Mouse (Mus musculus) heart, adult 9 months (tissue): ENCODE results near the gene Grip1.

ENCODE experiments used
- DNase-seq, 2 experiments: peaks; one replicate each; pipeline ENCODE4 v3.0.0; 2022; ENCODE audit warnings: low spot score in 2 of 2

Gene Grip1

DNA sequence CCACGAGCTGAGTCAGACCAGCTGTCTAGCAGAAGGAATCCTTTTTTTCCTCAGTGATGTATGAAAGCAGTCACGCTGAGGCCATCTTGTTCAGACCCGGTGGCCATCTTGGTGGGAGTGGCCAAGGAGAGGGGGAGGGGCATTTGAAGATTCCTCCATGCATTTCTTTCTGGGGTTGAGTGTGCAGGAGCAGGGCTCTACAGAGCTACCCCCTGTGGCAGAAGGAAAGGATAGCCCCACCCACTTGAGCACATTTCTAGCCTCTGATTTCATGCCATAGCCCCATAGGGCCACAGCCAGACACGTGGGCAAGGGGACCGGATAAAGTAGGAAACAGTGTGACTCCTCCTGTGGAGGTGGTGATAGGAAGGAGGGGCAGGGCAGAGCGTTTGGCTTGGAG, 481.6 kb downstream of the Grip1 start:
- DNase-seq = no peak

DNA sequence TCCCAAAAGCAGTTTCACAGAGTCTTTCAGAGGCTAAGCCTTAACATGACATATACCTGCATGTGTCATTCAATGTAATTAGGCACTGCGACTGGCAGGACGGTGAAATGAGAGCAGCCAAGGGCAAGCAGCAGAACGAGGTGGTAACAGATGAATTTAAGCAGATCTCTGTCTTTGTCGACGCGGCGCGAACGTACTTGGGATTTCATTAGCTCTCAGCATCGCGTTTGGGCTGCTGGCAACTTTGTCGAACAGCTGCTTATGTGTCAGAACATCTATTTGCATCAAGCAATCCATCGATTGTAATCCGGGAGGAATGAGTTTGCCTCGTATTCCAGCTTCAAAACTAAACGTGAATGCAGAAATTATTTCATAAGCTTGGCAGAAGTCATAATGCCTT, 483.9 kb downstream of the Grip1 start:
- no peak for DNase-seq

DNA sequence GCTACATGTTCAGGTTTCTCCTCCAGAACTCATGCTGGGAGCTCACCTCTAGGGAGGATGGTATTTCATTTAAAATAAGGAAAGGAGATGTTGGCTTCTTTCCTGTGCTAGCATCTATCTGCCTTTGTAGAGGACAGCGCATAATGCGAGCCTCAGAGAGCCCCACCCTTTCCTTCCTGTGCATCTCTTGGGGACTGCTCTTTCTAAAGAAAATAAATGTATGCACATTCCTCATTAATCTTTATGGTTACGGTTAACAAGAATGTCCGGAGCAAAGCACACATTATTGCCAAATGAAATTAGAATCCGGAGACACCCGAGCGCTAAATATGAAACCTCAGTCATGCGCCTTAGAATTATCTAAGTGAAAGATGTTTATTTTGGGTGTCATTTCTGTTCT, 490.3 kb downstream of the Grip1 start:
- no peak for DNase-seq

DNA sequence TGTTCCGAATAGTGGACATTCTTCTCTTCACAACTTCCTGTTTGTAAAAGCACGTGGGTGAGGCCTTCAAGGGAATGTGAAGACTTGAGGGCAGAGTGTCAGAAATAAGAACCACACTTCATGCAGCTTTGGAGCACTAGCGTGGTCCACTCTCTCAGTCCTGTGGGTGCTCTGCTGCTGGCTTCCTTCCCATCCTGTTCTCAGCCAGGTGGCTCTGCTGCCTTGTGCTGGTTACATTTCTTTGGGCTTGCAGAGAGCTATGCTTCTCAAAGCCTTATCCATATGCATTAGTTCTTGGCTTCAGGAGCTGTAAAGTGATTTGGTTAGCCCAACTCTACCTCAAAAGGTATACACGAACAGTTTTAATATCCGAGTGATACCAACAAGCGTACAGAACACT, 497.8 kb downstream of the Grip1 start:
- DNase-seq = no peak

DNA sequence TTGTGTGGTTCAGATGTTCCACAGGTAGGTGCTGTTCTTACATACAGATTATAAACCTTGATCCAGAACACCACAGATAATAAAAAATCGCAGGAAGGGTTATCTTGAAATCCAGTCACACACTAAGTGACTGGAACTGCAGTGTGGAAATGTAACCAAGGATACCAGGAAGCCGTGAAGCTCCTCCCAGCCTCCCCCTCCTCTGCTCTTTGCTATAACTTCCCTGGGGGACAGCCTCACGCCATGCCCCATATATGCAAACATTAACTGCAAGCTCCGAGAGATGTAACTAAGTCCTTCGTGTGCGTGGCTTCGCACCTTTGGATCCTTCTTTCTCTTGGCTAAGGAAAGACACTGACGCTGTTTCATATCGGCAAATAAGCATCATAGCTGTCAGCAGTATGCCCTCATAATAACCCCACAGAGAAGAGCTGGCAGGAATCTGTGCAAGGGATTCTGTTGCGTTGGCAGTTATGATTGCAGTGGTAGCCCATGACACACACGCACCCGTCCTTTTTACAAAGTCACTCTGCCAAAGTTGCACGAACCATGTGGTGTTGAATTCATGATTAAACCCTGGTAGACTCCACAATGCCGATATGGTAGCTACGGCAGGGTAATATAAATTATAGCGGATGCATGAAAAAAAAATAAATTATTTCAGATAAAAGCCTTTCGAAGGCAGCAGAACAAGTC, 503.8 kb downstream of the Grip1 start:
- DNase-seq = no peak

DNA sequence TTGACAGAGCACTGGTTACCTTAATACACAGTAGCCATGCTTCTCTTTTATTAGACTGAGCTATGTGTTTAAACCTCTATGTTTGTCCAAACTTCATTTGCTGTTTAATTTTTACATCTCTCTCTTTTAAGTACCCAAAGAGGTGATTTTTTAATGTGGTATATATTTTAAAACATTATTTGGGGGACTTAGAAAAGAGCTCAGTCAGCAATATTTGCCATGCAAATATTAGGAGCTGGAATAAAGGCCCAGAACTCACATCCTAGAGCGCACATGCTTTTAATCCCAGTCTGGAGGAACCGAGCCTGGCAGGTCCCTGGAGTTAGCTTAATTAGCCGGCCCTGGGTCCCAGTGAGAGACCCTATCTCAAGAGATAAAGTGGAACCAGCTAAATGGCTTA, 507.3 kb downstream of the Grip1 start:
- DNase-seq = no peak

DNA sequence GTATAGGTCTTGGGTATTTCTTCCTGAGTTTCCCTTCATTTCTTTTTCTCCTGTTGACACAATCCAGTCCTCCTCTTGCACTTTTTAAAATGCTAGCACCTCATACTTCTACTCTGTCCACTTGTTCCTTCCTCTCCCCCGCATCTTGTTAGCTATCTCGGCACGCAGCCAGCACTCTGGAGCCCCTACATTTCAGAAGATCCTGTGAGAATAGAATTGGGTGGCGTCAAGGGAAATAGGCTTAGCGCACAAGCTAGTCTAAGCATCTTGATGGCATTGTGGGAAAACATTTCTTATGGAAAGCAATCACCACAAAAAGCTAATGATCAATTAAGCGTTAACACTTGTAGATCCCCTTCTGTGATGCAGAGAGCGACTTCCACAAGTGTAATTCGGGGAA, 512.7 kb downstream of the Grip1 start:
- no peak for DNase-seq

DNA sequence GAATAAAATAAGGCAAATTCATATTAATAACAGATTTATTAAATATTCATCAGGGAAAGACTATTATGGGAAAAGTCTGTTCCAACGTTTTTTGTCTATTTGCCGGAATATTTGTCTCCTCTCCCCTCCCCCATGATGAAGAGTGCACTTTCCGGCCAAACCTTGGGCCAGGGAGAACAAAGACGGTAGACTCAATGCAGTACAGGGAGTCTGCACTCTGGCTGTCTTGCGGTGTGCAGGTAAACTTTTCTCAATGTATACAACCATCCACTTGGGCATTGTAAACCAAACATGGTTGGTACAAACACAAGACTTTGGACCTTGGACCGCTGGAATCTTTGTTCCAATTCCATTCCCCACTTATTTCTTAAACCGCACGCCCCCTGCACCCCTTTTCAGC, 525.8 kb downstream of the Grip1 start:
- no peak for DNase-seq

DNA sequence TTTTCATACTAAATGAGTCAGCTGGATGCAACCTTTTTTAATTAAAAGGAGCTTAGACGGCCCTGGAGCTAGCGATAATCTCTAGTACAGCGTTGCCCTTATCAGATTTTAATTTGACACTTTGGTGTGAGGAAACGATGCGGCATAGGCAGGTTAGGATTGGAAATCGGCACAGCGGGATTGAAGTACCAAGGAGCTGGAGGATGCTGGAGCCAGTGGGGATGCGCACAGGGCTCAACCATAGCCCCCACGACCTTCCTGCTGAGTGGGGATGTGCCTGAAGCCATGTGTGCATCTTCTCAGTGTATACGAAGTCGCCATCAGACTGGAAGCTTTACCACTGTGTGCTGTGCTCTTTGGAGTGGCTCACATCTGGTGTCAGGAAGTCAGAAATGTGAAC, 526.4 kb downstream of the Grip1 start:
- no peak for DNase-seq

DNA sequence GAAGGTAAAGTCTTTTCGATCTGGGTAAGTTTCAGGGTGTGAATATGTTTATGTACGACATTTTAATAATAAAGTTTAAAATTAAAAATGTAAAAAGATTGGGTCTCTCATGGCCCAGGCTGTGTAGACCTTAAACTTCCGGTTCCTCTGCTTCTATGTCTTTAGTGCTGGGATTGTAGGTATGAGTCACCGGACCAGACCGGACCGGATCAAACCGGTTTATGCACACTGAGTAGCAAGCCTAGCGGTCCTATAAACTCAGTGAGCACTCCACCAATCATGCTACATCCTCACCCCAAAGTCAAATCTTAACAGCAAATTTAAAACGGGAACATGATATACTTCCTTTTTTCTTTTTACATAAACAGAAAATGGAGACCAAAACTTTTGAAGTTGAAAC, 530.7 kb downstream of the Grip1 start:
- DNase-seq = no peak

DNA sequence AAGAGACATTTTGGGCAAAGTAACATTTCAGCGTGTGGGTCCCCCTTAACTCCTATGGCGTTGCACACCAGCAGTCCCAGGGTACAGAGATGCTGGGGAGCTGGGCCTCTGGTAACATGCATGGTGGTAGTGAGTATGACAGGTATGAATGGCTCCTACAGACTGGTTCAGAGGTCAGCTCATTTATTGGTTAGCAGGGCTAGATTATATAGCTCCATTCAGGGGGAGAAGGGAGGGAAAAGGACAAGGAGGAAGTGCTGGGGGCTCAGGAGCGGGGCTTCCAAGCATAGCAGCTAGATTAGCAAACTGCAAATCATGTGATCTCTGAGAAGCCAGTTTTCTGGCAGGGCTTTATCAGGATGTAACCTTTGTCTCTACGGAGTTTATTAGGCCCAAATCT, 544.8 kb downstream of the Grip1 start:
- DNase-seq = no peak

DNA sequence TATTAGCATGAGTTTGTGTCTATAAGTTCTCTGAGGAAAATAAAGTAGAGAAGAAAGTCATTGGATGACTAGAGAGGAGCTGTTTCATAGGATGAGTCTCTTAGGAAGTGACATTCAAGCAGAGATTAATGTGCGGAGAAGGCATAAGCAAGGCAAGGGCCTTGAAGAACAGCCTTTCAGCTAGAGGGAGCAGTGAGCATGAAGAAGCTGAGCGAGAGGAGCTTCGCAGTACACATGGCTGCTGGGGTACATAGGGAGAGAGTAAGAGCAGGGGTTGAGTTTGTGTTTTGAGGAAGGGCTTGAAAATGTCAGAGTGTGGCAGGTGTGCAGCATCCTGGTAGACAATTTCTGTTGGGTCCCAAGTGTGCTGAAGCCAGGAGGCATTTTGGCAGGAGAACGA, 548.5 kb downstream of the Grip1 start:
- no peak for DNase-seq

DNA sequence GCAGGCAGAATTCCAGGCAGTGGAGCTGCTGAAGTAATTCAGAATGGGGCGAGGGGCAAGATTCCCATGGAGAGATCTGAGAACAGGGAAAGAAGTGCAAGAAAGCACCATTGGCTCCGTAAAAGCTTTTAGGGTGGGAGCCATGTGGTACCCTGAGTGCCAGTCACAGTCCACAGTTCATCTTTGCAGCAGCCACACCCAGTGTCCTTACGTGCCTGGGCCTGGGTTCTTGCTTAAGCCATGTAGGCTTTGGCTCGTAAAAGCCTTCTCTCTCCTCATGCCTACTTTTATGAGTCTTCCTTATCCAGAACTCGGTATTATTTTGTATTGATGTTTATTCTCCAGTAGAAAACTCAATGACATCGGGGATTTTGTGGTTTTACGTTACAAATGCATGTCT, 550.5 kb downstream of the Grip1 start:
- DNase-seq = no peak

DNA sequence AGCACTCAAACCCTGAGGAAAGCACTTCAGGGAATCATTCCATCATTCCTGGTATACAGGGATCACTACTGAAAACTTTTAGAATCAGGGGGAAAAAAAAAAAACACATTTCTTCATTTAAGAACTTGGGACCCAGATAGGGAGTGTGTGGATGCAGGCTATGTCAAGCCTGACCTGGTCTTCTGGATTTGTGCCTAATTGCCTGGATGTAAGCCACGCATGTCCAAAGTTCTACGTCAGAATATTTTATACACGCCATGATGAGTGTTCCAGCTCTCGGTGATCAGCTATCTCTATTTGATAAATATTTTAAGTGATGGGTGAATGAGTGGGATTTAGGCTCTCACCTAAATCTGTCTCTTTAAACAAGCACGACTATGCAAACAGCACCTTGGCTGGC, 552.0 kb downstream of the Grip1 start:
- no peak for DNase-seq

DNA sequence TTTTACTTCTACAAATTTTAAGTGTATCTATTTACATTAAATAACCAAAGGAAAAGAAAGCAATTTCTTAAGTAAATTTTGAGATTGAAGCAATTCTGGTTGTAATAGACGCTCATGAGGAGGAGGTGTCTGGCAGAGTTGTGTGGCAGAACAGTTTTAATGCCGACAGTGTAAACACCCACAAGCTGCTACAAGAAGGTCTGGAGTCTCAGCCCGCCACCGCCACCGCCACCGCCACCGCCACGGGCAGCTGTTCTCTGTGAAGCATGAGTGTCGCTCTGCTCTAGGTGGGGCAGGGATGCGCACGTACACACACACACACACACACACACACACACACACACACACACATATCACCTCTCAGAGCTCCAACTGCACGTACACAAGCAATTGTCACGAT, 558.7 kb downstream of the Grip1 start:
- DNase-seq = no peak

DNA sequence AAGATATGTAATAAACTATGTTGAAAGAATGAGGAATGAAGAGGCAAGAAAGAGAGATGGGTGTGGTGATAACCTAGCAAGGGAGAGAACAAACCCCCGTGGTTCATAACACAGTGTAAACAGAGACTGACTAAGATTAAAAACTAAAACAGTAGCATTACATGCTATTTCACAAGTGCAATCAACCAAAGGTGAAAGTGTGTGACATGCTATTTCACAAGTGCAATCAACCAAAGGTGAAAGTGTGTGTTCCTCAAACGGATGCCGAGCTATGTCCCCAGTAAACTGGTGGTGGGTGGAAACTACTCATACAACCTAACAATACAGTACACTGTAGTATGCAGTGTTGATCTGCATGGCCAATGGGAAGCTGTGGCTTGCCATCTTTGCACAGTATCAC, 561.5 kb downstream of the Grip1 start:
- no peak for DNase-seq

DNA sequence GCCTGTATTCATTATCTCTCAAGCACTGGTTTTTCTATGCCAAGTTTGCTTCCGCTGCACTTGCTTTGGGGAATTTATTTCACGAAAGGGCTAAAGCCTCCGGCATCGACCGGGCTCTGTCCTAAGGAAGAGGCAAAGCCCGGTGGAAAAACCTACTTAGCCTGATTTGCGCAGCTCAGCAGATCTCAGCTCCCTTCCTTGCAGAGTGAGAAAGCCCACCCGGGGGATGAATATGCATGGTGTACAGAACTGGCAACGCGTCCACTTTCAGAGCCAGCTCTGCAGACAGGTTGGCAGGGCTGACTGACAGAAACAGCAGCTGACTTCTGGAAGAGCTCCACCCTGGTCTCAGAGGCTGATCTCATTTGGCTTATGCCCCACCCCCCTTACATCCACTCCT, 572.8 kb downstream of the Grip1 start:
- DNase-seq = no peak

DNA sequence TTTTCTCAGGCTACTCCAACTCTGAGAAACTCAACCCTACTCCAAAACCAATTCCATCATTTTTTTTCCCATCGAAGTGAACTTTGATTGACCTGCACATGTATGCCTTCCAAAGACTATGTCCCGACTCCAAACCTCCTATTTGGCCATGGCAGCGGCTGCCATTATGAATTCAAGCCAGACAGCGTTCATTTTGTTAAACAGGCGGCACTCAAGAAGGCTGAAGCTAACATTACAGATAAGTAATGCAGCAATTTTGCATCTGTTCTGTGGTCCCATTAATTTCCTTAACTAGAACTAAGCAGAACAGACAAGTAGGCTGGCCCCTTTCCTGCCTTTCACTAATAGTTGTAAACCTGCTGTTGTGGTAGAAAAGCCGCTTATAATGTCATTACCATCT, 577.3 kb downstream of the Grip1 start:
- DNase-seq = no peak

DNA sequence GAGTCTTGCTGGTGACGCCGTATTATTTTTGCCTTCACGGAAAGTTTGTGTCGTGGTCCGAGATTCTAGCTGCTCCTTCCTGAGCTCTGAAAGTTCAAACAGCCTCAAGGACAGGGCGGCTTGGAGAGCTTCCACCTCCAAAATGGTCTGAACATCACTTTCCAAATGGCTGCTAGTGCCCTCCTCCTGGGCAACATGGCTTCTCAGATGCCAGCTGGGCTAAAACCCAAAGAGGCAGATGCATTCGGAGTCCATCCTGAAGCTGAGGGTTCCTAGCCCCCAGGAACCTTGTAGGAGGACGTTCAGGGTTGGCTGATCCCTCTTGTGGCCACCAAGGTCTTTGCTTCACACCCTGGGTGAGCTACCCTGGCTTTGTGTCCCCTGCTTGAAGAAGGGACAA, 577.7 kb downstream of the Grip1 start:
- no peak for DNase-seq

DNA sequence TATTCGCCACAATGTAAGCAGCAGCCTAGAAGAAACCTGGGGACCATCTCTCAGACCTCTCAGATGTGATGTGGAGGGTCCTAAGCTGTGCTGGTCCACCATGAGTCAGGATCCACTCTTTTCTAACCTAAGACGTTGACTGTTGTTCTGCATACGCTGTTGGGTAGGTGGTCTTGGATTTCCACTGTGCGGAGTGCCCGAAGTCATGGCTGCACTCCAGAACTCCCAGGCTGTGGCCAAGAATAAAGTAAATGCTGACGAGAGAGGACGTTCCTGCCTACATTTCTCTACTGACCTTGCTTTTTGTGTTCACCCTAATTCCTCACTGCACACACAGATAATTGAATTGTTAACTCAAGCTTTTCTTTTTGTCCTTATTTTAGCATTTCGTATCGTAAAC, 580.2 kb downstream of the Grip1 start:
- DNase-seq = no peak

DNA sequence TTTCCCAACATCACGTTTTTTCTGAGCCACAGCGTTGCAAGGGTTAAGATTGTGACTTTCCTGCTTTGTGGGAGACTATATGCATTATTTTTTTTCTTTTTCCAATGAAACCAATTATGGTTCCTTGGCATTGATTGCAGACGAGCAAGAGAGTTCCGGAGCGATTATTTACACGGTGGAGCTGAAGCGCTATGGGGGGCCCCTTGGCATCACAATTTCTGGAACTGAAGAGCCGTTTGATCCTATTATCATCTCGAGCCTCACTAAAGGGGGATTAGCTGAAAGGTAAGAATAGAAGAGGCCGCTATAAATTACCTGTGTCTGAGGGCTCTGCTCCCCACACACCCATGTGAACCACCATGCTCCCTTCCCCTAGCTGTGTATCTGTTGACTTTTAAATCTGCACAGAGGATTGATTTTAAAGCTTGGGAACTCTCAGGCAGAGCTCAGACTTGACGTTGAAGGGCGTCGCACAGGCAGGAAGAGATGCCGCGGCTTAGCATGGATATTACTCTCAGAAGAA, 581.6 kb downstream of the Grip1 start:
- no peak for DNase-seq

DNA sequence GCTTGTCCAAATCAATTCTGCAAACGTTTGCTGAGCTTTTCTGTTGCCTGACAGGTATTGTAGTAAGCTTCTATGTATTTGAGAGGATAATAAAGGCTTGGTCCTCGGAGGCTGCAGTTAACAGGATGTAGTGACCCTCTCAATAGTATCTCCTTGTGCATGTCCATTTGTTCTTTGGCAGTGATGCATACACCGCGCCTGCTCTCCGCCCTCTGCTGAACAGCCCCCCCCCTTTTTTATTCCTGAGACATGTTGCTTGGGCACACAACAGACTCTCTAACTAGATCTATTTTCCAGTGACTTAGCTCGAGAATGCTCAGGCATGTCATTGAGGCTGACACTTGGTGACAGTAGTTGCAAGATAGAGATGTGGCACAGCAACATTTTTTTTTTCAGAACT, 582.2 kb downstream of the Grip1 start:
- DNase-seq = no peak

DNA sequence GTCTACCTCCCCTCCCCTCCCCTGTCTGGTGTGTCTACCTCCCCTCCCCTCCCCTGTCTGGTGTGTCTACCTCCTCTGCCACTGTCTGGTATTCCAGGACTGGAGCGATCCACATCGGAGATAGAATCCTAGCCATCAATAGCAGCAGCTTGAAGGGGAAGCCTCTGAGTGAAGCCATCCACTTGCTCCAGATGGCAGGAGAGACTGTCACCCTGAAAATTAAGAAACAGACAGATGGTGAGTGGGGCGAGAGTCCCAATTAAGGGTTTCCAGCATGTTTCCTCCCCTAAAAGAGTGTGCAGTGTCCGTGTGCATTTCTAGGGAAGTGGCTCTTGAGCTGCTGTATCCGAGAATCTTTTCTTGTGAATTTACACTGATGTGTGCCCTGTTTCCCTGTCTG, 584.6 kb downstream of the Grip1 start:
- DNase-seq = no peak

DNA sequence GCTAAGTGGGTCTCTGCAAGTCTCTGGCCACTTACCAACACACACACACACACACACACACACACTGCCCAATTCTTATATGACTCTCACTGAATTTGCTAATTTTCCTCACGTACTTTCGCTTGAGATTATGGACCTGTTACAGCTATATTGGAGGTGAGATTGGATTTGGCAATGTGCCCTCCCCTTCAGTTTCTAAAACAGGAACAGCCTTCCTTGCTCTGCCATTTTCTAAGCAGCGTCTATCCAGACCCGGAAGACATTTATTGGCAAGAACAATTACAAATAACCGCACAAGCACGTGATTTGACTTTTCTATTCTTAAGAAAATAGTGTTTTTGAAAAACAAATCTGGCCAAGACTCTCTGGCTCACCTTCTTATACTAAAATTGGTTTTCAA, 590.6 kb downstream of the Grip1 start:
- no peak for DNase-seq
